Mouse (Mus musculus): ENCODE results near the gene Klhdc1.

The Klhdc1 gene

GRCm38 (mm10) chr12:69240876-69241275 is at the start of gene Klhdc1:
Klhdc1 (plus strand) TSS chr12:69241176.
- no peak for DNase-seq (ENCODE audit: low spot score in 2 of 2)

- DNase-seq (ENCODE audit: low spot score in 2 of 2) = no peak
These were observed 49.6 kb upstream of the Klhdc1 start for GRCm38 (mm10) chr12:69191396-69191795.

GRCm38 (mm10) chr12:69192637-69193036 is 48.3 kb upstream of the Klhdc1 start:
- no peak for DNase-seq (ENCODE audit: low spot score in 2 of 2)

GRCm38 (mm10) chr12:69196444-69197377 is 44.3 kb upstream of the Klhdc1 start, which contains the start of gene Gm49383:
Gm49383 (minus strand) TSS chr12:69197104.
- peak; percentile 47 to 57 for DNase-seq (ENCODE audit: low spot score in 2 of 2)

GRCm38 (mm10) chr12:69197378-69198163 is 43.4 kb upstream of the Klhdc1 start:
- peak in 1 of 2 experiments; percentile 25 for DNase-seq (ENCODE audit: low spot score in 2 of 2)

GRCm38 (mm10) chr12:69198164-69198535 is 42.8 kb upstream of the Klhdc1 start, which contains the start of gene Dnaaf2:
Dnaaf2 (minus strand) TSS chr12:69198429.
- peak; percentile 42 to 62 for DNase-seq (ENCODE audit: low spot score in 2 of 2)

- DNase-seq (ENCODE audit: low spot score in 2 of 2) = no peak
These were observed 42.0 kb upstream of the Klhdc1 start for GRCm38 (mm10) chr12:69198985-69199384.

GRCm38 (mm10) chr12:69204052-69204833 is 36.7 kb upstream of the Klhdc1 start, which contains the start of gene Gm49384:
Gm49384 (minus strand) TSS chr12:69204267.
- DNase-seq (ENCODE audit: low spot score in 2 of 2) = no peak

GRCm38 (mm10) chr12:69207396-69207795 is 33.6 kb upstream of the Klhdc1 start:
- DNase-seq (ENCODE audit: low spot score in 2 of 2) = no peak

GRCm38 (mm10) chr12:69207926-69208325 is 33.0 kb upstream of the Klhdc1 start:
- DNase-seq (ENCODE audit: low spot score in 2 of 2) = no peak

GRCm38 (mm10) chr12:69208520-69208919 is 32.5 kb upstream of the Klhdc1 start:
- DNase-seq (ENCODE audit: low spot score in 2 of 2) = no peak

- no peak for DNase-seq (ENCODE audit: low spot score in 2 of 2)
These were observed 30.7 kb upstream of the Klhdc1 start for GRCm38 (mm10) chr12:69210056-69210979.

- DNase-seq (ENCODE audit: low spot score in 2 of 2) = no peak
These were observed 29.9 kb upstream of the Klhdc1 start for GRCm38 (mm10) chr12:69211057-69211456.

GRCm38 (mm10) chr12:69213186-69213777 is 27.7 kb upstream of the Klhdc1 start:
- DNase-seq (ENCODE audit: low spot score in 2 of 2) = no peak

GRCm38 (mm10) chr12:69214393-69214792 is 26.6 kb upstream of the Klhdc1 start:
- no peak for DNase-seq (ENCODE audit: low spot score in 2 of 2)

GRCm38 (mm10) chr12:69215000-69215785 is 25.8 kb upstream of the Klhdc1 start:
- no peak for DNase-seq (ENCODE audit: low spot score in 2 of 2)

- DNase-seq (ENCODE audit: low spot score in 2 of 2) = no peak
These were observed 24.4 kb upstream of the Klhdc1 start for GRCm38 (mm10) chr12:69216587-69216986.

- DNase-seq (ENCODE audit: low spot score in 2 of 2) = no peak
These were observed 20.2 kb upstream of the Klhdc1 start for GRCm38 (mm10) chr12:69220613-69221277.
